Comparison of ENCODE assay signal across 7 mouse cellular contexts in the genomic region with DNA sequence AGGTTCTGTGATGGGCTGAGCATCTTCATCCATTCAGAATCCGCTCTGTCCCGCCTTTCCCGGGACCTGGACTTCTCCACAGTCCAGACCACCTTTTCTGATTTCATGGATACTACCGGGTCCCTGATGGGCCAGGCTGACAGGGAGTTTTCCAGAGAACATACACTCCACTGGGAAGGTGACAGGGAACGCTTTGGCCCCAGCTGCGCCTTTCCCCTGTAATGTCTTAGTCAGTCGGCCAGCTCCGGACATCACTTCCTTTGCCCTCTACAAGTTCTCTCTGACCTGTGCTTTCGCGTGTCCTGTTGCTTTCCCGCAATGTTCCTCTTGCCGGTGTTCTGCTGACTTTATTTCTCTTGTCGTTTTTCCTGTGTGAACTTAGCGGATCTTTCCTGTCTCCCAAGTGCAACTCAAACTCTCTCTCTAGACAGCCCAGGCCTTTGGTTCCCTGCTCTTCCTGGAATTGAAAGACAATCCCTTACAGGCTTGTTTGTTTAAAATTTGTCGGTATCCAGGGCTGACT. TPM values are rescaled to one million over a fixed set of nuclear protein-coding genes. Genes with fewer than 3 reads are reported as not detected.
A peak's percentile ranks its signal among the peaks of the same experiment; 100 is the strongest.
DNase-seq lines count a peak whose midpoint lies in the region; ATAC-seq and TF ChIP-seq lines count a peak whose summit lies in the region.

No protein-coding gene starts in this region.

- ATAC-seq in limb, embryonic 11.5 days (ENCODE audit: insufficient number of reproducible peaks, low FRiP score, low TSS enrichment, low read depth) = no peak
- no peak; the same call in 1 of the 2 replicates for ATAC-seq in midbrain, embryonic 11.5 days (ENCODE audit: low FRiP score)

- 4% methylated on average over 15 of the region's 15 CpGs for WGBS in limb, embryonic 11.5 days
- 5% methylated on average over 15 of the region's 15 CpGs for WGBS in midbrain, embryonic 11.5 days

- H3K27me3 ChIP-seq in ES-Bruce4 (ENCODE audit: control insufficient read depth, insufficient read depth, low read length, poor library complexity, severe bottlenecking) = no peaks in the 10 kb centered on the region
- H3K27me3 ChIP-seq in erythroblast, embryonic 14.5 days (ENCODE audit: control insufficient read depth) = no peaks in the 10 kb centered on the region
- H3K27me3 ChIP-seq in limb, embryonic 11.5 days (ENCODE audit: control insufficient read depth, insufficient read depth, low read length) = no peaks in the 10 kb centered on the region
- no peaks in the 10 kb centered on the region for H3K27me3 ChIP-seq in midbrain, embryonic 11.5 days (ENCODE audit: control insufficient read depth, insufficient read depth, low read length)

- TF ChIP-seq POLR2A in ES-Bruce4 (IDR thresholded peaks at IDR 0.05; ENCODE audit: insufficient read depth, low read length) = no peak

- peak; percentile 45 for DNase-seq in NIH3T3 (ENCODE audit: low read depth)
- DNase-seq in heart, postnatal 14 days = peak; percentile 43 to 45
- DNase-seq in limb, embryonic 11.5 days (ENCODE audit: low spot score) = no peak
- peak; percentile 95 for DNase-seq in midbrain, embryonic 11.5 days (ENCODE audit: low spot score, missing footprints)
- DNase-seq in cerebellum, postnatal 14 days = no peak

- intact Hi-C loops in heart, postnatal 14 days (cut with DNase I) = loop anchor here (5.0 kb wide), 1 partner anchor 179 kb away; no protein-coding TSS in a partner anchor

- peak overlapping the region; percentile 68 for H3K4me3 ChIP-seq in ES-Bruce4 (ENCODE audit: low read depth, low read length)
- H3K4me3 ChIP-seq in erythroblast, embryonic 14.5 days (replicated peaks) = peak overlapping the region; percentile 84
- peak overlapping the region; percentile 72 for H3K4me3 ChIP-seq in limb, embryonic 11.5 days (ENCODE audit: low read depth, low read length)
- peak overlapping the region; percentile 70 for H3K4me3 ChIP-seq in midbrain, embryonic 11.5 days (ENCODE audit: low read depth, low read length)

- H3K36me3 ChIP-seq in ES-Bruce4 (ENCODE audit: control insufficient read depth, insufficient read depth, low read length, poor library complexity, severe bottlenecking) = no peaks in the 10 kb centered on the region; the same call in 1 of the 2 replicates
- H3K36me3 ChIP-seq in erythroblast, embryonic 14.5 days (ENCODE audit: control insufficient read depth) = peaks cover 9% of the 10 kb centered on the region
- peaks cover 1% of the 10 kb centered on the region; the same call in 1 of the 2 replicates for H3K36me3 ChIP-seq in limb, embryonic 11.5 days (ENCODE audit: control insufficient read depth, insufficient read depth, low read length)
- H3K36me3 ChIP-seq in midbrain, embryonic 11.5 days (ENCODE audit: control insufficient read depth, insufficient read depth, low read length) = no peaks in the 10 kb centered on the region

- peak overlapping the region; percentile 83 for H3K4me2 ChIP-seq in limb, embryonic 11.5 days (ENCODE audit: low read depth, severe bottlenecking)
- H3K4me2 ChIP-seq in midbrain, embryonic 11.5 days = peak overlapping the region; percentile 83

- H3K9me3 ChIP-seq in ES-Bruce4 (replicated peaks; ENCODE audit: control insufficient read depth, insufficient read depth, low read length, poor library complexity, severe bottlenecking) = no peaks in the 10 kb centered on the region
- no peaks in the 10 kb centered on the region for H3K9me3 ChIP-seq in erythroblast, embryonic 14.5 days (ENCODE audit: control insufficient read depth, low read length)
- H3K9me3 ChIP-seq in limb, embryonic 11.5 days (ENCODE audit: control insufficient read depth, low read length) = no peaks in the 10 kb centered on the region
- no peaks in the 10 kb centered on the region for H3K9me3 ChIP-seq in midbrain, embryonic 11.5 days (ENCODE audit: control insufficient read depth, low read length)

- peaks cover 4% of the 10 kb centered on the region for H3K4me1 ChIP-seq in ES-Bruce4 (ENCODE audit: control insufficient read depth, insufficient read depth, low read length)
- peaks cover 44% of the 10 kb centered on the region for H3K4me1 ChIP-seq in erythroblast, embryonic 14.5 days (ENCODE audit: control insufficient read depth)
- no peaks in the 10 kb centered on the region for H3K4me1 ChIP-seq in limb, embryonic 11.5 days (ENCODE audit: control insufficient read depth, insufficient read depth, low read length)
- H3K4me1 ChIP-seq in midbrain, embryonic 11.5 days (ENCODE audit: control insufficient read depth, insufficient read depth, low read length) = peaks cover 3% of the 10 kb centered on the region; the same call in 1 of the 2 replicates

- peak overlapping the region; percentile 66 for H3K9ac ChIP-seq in ES-Bruce4 (ENCODE audit: low read depth, poor library complexity, severe bottlenecking)
- H3K9ac ChIP-seq in limb, embryonic 11.5 days (ENCODE audit: low read length) = peak overlapping the region; percentile 78
- peak overlapping the region; percentile 83 for H3K9ac ChIP-seq in midbrain, embryonic 11.5 days (ENCODE audit: low read length)

- H3K27ac ChIP-seq in ES-Bruce4 (ENCODE audit: insufficient read depth, low read length) = no peak overlapping the region
- 0 out of 2 replicates have a peak overlapping the region, but pooled peaks have one; percentile 8 for H3K27ac ChIP-seq in limb, embryonic 11.5 days (replicated peaks; ENCODE audit: low read depth, low read length)
- H3K27ac ChIP-seq in midbrain, embryonic 11.5 days (ENCODE audit: low read depth, low read length) = no peak overlapping the region

- no peak for TF ChIP-seq CTCF in ES-Bruce4 (IDR thresholded peaks at IDR 0.05; ENCODE audit: low read depth, low read length)

- no peak for TF ChIP-seq EP300 in ES-Bruce4 (IDR thresholded peaks at IDR 0.05; ENCODE audit: insufficient read depth, low read depth, low read length)

RNA-seq across cellular contexts. Expression of a gene that starts 0.7 kb away (rescaled TPM):
- 40.9 and 45.7 TPM in 2 replicates for polyA plus RNA-seq in ES-Bruce4 (2011; ENCODE audit: insufficient read depth, insufficient read length, low read depth, missing spikeins)
- polyA plus RNA-seq in erythroblast, embryonic 14.5 days (2012) = 0.37 and 0.68 TPM in 2 replicates
- 10 to 100 TPM in 1 of 2 experiments, 1 to 10 TPM in 1; 9.4 to 10.6 TPM for total RNA-seq in heart, postnatal 14 days (2021)
- 27.2 and 28.5 TPM in 2 replicates for polyA plus RNA-seq in limb, embryonic 11.5 days (2014; fragmentation: Nextera tagmentation; extraction: Ambion mirVana)
- polyA plus RNA-seq in midbrain, embryonic 11.5 days (2014; fragmentation: Nextera tagmentation; extraction: Ambion mirVana) = 22.8 and 29.3 TPM in 2 replicates

Comparison
In these comparisons a context has a peak if more than half of its experiments do, and no peak if none do; other contexts are left out.
1. DNase-seq: peak in NIH3T3 (single experiment), heart, postnatal 14 days (2 of 2) and midbrain, embryonic 11.5 days (single experiment); none in limb, embryonic 11.5 days (single experiment) and cerebellum, postnatal 14 days (0 of 2).
2. RNA of a gene that starts 0.7 kb away (polyA plus RNA-seq): 40.9 to 45.7 TPM in ES-Bruce4, 27.2 to 28.5 TPM in limb, embryonic 11.5 days and 22.8 to 29.3 TPM in midbrain, embryonic 11.5 days; 0.37 to 0.68 TPM in erythroblast, embryonic 14.5 days; every median in the first group is over 10 times any median in the second.
3. Peak in every context shown above with its lines, with median percentiles within 50 percentile points of each other: H3K4me3 ChIP-seq and H3K9ac ChIP-seq.